Mouse (Mus musculus) retina, adult 2 months (tissue): ENCODE data around the gene Slc27a1.
A peak's percentile ranks its signal among the peaks of the same experiment; 100 is the strongest.

Source experiments
- DNase-seq: peaks from one replicate; pipeline ENCODE4 v3.0.0-alpha.2; 2012; ENCODE audit warnings: low read depth, low spot score

Slc27a1 gene

DNA sequence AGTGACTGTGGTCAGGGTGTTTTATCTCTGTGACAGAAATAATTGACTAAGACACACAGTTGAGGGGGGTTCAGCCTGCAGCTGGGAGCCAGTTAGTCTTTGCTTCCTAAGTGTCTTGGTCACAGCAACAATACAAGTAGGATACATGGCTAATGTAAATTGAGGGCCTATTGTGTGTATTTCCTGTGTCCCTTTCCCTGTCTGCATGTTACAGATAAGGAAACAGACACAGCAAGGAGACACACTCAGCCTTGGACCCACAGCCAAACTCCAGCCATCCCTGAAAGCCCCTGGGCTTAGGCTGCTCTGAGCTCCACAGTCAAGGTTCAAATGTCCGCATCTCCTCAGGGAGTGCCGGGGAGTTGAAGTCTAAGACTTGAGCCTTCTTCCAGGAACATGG is 14.0 kb upstream of the Slc27a1 start:
- no peak for DNase-seq

DNA sequence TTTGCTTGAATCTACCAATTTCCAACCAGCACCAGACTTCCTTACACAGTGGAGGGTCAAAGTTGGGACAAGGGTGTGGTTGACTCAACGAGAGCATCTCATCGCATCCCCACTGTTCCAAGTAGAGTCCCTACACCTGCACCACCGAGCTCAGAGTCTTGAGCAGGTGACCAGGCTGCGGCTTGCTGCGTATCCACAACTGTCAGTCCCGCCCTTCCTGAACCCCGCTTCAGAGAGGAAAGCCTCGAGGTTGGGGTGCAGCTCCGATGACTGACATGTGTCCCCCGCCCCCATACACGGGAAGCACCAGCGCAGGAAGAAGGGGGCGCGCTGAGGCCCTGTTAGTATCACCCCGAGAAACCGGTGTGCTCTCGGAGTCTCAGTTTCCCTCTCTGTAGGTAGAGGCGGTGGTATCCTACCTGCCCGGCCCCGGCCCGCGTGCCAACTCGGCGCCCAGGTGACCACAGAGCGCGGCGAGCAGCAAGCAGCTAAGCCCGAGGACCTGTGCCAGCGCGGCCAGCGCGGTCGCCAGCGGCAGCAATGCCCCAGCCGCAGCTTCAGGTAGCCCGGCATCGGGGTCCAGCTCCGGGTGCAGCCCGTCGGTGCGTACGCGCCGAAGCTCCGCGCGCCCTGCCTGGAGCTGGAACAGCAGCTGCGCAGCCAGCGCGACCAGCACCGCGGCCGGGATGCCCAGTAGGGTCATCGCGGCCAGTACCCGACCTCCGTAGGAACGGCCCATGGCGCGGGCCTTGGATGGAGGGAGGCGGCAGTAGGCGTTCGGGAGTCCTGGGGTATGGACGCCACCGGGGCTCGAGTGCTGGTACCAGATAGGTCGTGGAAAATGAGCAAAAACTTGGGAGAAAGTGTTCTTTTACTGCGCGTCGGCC is 10.4 kb upstream of the Slc27a1 start, which contains the start of gene Tmem221:
Tmem221 (minus strand) TSS at position 801 of the 887 bp plus-strand sequence.
- DNase-seq, result no peak

DNA sequence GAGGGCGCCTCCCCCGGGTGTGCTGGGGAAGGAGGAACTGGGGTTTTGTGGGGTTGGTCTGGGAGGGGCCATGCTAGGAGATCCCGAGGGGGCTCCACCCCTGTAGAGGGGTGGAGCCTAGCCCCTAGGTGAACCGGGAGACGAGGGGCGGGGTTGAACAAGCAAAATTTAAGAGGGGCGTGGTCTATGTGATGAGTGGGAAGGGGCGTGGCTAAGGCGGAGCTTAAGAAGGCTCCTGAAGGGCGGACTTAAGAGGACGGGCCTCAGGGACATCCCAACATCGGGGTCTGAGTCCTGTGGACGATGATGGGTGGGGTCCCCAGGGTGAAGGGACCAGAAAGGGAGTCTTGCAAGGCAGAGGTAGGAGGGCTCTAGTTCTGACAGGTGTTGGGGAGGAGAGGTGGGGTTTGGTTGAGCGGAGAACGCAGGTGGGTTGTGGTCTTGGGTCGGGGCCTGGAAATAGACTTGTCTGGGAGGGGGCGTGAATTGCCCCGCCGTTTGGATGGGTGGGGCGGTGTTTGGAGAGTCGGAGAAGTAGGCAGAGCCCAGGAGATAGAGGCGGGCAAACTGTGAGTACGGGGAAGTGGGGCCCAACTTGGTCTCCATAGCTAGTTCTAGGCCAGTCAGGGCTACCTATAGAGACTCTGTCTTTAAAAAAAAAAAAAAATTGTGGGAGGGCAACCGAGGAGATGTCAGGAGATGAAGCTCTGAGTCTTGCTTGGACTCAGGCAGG is 9.6 kb upstream of the Slc27a1 start:
- DNase-seq, result no peak

DNA sequence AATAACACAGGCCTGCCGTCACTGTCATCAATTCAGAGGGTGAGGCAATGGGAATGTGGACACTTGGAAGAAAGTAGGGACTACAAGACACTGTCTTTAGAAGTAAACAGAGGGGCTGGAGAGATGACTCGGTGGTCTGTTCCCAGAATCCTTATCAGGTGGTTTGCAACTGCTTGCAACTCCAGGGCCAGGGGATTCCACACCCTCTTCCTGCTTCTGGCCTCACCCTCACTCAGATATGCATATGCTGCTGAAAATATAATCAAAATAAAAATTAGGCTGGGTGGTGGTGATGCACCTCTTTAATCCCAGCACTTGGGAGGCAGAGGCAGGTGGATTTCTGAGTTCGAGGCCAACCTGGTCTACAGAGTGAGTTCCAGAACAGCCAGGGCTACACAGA is 8.6 kb upstream of the Slc27a1 start:
- no peak for DNase-seq

DNA sequence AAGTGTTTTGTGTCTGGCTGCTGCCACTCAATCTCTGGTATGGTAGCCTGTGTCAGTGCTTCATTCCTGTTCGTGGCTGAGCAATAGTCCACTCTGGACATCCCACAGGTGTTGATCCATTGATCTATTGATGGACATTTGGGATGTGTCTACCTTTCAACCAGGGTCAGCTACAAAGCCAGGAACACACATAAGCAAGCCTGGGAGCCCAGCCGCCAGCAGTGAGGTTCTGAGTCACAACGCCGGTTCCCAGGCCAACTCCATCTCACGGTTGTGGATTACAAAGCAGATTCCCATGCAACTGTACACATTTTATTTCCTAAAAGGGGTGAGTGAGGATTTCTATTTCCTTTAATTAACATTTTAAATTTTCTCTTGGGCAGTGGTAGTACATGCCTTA is 7.9 kb upstream of the Slc27a1 start:
- no peak for DNase-seq

DNA sequence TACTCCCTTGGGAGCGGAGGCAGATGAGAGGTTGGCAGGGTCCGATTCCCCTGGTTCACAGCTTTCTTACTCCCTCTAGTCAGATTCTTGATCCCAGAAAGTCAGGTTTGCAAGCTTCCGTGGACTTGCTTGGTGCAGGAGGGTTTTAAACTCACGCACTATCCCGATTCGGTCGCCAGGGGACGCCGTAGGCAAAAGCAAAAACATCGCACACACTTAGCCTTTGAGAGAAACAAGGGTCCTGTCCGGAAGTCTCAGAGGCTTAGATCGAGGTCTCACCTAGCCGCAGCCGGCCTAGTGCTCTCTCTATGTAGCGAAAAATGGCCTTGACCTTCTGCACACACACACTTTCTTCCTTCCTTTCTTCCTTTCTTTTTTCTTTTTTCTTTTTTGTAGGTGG is 7.3 kb upstream of the Slc27a1 start:
- no peak for DNase-seq

DNA sequence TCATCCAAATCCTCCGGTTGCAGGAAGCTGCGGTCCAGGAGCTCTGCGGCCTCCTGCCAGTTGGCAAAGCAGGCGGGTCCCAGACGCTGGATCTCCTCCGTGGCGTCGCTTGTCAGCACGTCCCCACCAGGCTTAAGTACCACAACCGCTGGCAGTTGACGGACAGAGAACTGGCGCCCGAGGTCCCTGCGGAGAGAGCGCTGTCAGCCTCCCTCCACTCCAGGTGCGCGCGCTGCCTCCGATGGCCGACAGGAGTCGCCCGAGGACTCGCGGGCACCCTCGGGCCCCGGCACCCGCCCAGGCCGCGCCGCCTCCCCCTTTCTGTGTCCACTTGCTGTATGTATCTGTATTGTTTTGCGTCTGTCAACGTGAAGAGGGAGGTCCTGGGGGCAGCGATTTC is 5.9 kb upstream of the Slc27a1 start:
- DNase-seq, result peak; percentile 60

DNA sequence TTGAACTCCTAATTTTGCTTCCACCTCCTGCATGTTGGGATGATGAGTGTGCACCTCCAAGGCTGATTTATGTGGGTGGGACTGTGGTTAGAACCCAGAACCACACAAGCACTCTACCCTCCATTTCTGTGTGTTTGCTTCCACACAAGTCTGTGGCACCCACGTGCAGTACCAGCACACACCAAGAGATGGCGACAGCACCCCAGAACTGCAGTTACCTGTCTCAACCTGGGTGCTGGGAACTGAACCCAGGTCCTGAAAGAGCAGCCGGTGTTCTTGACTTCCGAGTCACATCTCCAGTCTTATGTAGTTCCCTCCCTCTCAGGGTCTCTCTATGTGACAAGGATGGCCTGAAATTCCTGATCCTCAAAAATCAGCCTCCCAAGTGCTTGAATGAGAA is 4.7 kb upstream of the Slc27a1 start:
- DNase-seq, result no peak

DNA sequence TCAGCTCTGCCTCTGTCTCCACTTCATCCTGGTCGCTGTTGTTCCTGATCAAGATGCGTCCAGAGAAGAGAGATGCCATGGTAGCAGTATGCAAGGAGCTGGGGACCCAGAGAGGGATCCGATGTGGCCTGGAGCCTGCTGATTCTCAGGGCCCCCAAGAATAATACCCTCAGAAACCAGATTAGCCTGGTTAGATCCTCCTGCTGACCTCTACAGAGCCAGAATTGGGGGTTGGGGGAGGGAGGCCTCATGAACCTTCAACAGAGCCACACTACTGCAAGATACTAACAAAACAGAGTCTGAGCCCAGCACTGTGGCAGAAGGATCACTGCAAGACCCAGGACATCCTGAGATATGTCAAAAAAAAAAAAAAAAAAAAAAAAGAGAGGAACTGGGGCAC is 2.2 kb upstream of the Slc27a1 start, which contains the start of gene Nxnl1:
Nxnl1 (minus strand) TSS at position 101 of the 400 bp plus-strand sequence.
- peak; percentile 71 for DNase-seq

DNA sequence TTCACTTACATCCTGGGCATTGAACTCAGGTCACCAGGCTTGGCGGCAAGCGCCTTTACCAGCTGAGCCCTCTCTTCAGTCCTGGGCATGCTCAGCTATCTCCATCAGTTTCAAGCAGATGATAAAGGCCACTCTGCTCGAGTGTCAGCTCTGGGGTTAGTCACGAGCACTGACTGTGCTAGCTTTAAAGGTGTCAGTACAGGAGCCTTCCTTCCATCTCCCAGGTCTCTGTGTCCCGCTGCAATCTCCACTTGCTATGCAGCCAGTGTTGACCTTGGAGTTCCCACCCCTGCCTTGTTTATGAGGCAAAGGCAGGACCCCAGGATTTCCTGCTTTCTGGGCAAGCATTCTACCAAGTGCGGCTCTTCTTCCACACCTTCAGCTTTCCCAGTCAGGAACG is 1.1 kb upstream of the Slc27a1 start:
- DNase-seq, result no peak

DNA sequence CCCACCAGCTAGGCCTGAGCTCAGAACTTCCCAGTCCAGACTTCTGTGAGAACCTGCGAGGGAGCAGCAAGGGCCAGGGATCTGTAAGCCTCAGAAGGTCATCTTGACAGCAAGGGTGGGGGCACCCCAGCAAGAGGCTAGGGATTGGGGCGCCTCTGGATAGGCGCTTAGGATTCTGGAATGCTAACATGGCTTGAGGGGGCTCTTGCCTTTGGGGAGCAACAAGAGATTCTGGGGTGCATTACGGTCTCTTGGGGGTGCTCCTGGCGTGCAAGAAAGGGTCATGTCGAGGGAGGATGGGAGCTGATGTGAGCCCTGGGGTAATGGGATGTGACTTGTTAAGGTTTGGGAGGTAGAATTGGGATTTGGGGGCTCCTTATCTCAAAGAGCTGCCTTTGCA is 259 bp downstream of the Slc27a1 start:
- no peak for DNase-seq

DNA sequence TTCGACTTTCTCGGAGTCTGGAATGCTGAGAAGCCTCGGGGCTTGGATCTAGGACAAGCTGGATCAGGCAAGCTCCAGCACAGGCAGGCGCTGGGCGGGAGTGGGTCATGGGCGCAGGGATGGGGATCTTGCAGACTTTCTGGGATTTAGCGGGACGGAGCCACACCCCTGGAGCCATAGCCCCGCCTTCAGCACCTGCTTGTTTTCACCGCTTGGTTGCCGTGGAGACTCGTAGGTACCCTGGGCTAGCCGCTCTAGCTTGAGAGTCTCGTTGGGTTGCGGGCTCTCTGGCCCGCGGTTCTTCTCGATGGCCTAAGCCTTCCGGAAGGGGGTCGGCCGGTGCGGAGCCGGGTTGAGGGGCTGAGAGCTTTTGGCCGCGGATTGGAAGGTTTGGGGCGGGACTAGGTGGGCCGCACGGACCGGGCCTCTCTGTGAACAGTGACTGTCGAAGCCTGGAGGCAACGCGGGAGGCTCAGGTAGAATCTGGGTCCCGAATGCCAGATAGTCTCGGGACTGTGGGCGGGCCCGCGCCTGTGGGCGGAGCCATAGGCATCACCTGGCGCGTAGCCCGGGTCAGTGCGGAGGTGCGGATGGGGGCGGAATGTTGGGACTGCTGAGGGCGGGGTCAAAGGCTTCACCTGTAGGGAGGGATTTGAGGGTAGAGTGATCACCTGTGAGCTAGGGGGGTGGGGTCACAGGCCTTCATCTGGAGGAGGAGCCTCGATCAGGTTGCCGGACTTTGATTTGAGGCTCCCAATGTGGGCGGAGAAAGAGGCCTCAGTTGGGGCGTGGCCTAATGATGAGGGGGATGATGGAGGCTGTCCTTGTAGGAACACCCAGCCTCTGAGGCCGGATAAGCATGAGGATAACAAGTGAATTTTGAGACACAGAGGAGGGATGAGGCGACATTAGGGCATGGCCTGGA is 946 bp downstream of the Slc27a1 start:
- DNase-seq, result peak; percentile 93

DNA sequence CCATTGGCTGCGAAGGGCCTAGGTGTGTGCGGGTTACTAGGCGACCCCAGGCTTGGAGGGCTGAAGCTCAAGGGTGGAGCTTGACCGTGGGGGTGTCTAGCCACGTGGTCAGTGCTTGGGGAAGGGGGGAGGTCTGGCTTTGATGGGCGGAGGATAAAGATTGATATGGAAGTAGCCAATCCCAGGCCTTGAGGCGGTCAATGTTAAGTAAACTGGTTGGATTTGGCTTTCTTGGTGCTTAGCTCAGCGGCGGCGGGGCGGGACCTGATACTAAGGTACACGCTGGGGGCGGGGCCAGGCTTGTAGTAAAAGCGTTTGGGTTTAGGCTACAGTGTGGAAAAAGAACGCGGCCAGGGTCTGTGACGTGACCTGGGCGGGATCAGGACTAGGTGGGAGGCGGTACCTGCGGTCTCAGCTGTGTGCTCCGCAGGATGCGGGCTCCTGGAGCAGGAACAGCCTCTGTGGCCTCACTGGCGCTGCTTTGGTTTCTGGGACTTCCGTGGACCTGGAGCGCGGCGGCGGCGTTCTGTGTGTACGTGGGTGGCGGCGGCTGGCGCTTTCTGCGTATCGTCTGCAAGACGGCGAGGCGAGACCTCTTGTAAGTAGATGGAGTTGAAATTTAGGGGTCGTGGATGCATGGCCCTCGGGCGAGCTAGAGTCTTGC is 1.7 kb downstream of the Slc27a1 start:
- DNase-seq, result peak; percentile 86

DNA sequence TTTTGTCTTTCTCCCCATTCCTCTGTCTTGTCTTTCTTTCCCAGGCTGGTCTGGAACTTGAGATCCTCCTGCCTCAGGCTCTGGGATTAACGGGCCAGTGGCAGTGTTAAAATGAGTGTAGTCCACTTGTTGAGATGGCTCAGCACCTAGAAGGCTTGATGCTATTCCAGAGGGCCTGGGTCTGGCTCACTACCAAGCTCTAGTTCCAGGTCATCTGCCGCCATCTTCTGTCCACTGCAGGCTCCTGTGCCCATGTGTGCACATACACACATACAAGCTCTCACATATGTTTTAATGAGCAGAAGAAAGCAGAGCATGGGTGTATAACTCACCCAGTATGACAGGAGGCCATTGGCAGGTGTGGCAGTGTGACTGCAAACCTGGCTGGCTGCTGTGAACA is 3.4 kb downstream of the Slc27a1 start:
- DNase-seq, result no peak

DNA sequence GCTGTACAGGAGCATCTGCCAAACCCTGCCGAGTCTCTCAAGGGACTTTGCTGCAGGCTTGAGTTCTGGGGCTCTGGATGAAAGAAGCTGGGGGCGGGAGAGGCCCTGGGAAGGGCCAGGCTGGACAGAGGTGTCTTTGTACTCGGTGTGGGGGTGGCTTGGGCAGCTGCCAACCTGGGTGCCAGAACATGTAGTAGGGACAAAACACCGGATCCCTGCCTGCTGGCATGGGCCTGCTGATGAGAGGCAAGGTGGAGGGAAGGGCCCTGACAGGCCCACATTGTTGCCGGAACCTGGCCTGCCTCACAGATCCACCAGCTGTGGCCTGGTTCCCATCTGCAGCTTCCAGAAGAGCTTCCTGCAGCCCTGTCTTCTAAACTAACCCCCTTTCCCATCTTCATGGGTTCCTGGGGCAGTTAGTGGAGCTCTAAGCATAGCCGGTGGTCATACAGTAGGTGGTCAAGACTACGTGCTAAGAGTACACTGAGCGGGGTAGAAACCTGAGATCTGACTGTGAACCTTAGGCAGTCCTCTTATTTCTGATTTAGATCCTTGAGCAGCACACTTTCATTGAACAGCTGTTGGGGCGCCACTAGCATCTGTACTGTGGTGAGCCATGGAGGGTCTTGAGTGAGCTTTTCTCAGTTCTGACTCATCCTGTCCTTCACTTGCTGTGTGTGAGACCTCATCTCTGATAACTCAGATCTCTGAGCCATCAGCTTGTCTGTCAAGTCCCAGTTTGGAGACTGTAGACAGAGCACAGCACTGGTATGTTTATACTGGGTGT is 4.4 kb downstream of the Slc27a1 start:
- DNase-seq, result no peak

DNA sequence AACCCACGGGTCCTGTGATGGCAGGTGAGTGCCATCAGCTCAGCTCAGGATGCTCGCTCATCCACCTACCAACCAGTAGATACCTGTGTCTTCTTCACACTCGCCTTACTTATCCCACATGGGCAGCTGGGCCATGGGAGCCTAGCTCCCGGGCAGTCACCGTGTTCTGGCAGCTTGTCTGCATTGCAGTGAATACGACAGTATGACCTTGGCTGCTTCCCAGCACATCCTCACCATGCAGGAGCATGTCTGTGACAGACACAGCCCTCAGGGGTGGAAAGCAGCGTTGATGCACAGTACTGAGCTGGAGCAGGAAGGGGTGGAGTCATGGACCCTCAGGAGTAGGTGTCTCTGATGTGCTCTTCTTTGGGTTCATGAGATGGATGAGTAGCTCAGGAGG is 5.7 kb downstream of the Slc27a1 start:
- DNase-seq, result no peak

DNA sequence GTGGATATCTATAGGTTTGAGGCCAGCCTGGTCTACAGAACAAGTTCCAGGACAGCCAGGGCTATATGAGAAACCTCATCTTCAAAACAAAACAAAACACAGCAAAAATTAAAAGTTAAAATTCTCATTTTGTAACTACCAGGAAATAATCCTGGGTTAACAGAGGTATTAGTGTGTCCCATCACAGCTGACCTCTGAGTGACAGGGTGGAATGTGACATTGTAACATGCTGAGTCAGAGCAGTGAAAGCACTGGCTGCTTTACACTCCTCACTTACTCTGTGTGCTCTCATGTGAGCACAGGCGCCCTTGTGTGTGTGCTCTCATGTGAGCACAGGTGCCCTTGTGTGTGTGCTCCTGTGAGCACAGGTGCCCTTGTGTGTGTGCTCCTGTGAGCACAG is 6.3 kb downstream of the Slc27a1 start:
- no peak for DNase-seq

DNA sequence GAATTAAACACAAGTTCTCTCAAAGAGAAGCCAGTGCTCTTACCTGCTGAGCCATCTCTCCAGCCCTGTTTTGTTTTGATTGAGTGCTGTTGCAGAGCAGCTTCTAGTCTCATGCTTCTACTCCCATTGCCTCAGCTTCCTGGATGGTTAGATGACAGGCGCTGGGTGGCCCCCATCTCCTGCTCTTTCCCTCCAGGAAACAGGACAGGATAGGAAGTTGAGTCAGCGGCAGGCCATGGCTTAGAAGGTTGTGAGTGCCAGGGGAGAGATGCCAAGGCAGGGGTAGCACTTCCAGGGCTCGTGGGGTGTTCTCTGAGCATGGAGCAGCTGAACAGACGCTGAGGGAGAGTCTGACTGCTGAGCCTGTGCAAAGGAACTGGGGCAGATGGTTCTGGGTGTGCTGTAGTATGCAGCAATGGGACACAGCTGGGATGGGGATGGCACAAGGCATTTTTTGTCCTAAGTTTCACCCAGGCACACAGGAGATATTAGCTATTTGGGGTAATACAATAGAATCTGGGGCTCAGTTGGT is 9.2 kb downstream of the Slc27a1 start:
- no peak for DNase-seq

DNA sequence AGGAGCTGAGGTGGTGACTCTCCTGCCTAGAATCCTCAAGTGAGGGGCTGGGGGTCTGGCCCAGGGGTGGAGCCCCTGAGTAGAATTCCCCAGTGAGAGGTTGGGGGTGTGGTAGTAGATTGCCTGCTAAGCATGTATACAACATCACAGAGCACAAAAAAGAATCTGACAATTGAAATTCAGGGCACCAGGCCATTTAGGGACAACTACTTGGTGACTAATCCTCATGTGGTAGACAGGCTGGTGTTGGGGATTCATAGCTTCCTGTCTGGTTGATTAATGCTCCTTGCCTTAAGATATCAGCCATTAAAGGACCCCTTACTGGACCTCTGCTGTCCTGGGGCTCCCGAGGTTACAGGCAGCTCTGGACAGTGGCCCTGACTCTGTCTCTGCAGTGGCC is 10.3 kb downstream of the Slc27a1 start:
- DNase-seq, result no peak

DNA sequence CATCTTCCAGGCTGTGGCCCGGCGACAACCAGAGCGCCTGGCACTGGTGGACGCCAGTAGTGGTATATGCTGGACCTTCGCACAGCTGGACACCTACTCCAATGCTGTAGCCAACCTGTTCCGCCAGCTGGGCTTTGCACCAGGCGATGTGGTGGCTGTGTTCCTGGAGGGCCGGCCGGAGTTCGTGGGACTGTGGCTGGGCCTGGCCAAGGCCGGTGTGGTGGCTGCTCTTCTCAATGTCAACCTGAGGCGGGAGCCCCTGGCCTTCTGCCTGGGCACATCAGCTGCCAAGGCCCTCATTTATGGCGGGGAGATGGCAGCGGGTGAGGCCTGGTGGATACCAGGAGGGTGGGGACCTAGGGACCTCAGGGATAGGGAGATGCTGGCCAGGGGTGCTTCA is 10.8 kb downstream of the Slc27a1 start:
- DNase-seq, result no peak
